Mouse (Mus musculus): ENCODE data around the gene Slc25a21. TPM values are rescaled to one million over a fixed set of nuclear protein-coding genes. Genes with fewer than 3 reads are reported as not detected.
A peak's percentile ranks its signal among the peaks of the same experiment; 100 is the strongest.

Slc25a21 gene
- total RNA-seq, 1 experiment, result 0.54 TPM

- TF ChIP-seq ZNF384 (IDR thresholded peaks at IDR 0.05; ENCODE audit: low read depth, low read length) (no peak), ZC3H11A (IDR thresholded peaks at IDR 0.05; ENCODE audit: borderline replicate concordance, low read depth, low read length) (no peak), HCFC1 (IDR thresholded peaks at IDR 0.05; ENCODE audit: borderline replicate concordance, insufficient read depth, low read length) (no peak), CHD2 (IDR thresholded peaks at IDR 0.05; ENCODE audit: low read depth, low read length) (no peak), MAFK (IDR thresholded peaks at IDR 0.05; ENCODE audit: insufficient read depth, low read depth, low read length) (no peak)
- no peak for DNase-seq (ENCODE audit: low read depth, low spot score)
- no peak overlapping the region for H3K9ac ChIP-seq (ENCODE audit: insufficient read depth, low read depth, low read length, poor library complexity, severe bottlenecking)
- no peak overlapping the region for H3K4me3 ChIP-seq (ENCODE audit: insufficient read depth in 1 of 2, low read depth in 1 of 2, low read length in 2 of 2, poor library complexity in 1 of 2, severe bottlenecking in 1 of 2)
- no peaks in the 10 kb centered on the region for H3K4me1 ChIP-seq (ENCODE audit: control insufficient read depth in 2 of 2, insufficient read depth in 2 of 2, low read length in 2 of 2, poor library complexity in 1 of 2)
- no peaks in the 10 kb centered on the region for H3K9me3 ChIP-seq (ENCODE audit: control insufficient read depth, insufficient read depth, low read depth, low read length)
- no peaks in the 10 kb centered on the region for H3K36me3 ChIP-seq (ENCODE audit: control insufficient read depth, insufficient read depth, low read length, poor library complexity, severe bottlenecking)
- no peak overlapping the region for H3K27ac ChIP-seq (ENCODE audit: insufficient read depth, low read depth, low read length, poor library complexity, severe bottlenecking)
- in situ Hi-C loops (cut with MboI; ENCODE audit: low sequenced_read_pairs in 2 of 2, unreplicated experiment in 2 of 2), result loop anchor here (25.0 kb wide), 2 partner anchors 510 to 1535 kb away; partner anchors contain the start of genes Slc25a21 (in 1 of the 2) and Sstr1 (in 1 of the 2)
Measured at GRCm38 (mm10) chr12:56677620-56678019, 519.7 kb downstream of the Slc25a21 start.

- DNase-seq (ENCODE audit: low read depth, low spot score), result no peak
- Histone ChIP-seq H3K9ac (ENCODE audit: insufficient read depth, low read depth, low read length, poor library complexity, severe bottlenecking) (no peak overlapping the region), H3K4me1 (ENCODE audit: control insufficient read depth in 2 of 2, insufficient read depth in 2 of 2, low read length in 2 of 2, poor library complexity in 1 of 2) (no peaks in the 10 kb centered on the region), H3K9me3 (ENCODE audit: control insufficient read depth, insufficient read depth, low read depth, low read length) (no peaks in the 10 kb centered on the region), H3K4me3 (ENCODE audit: insufficient read depth in 1 of 2, low read depth in 1 of 2, low read length in 2 of 2, poor library complexity in 1 of 2, severe bottlenecking in 1 of 2) (no peak overlapping the region), H3K36me3 (ENCODE audit: control insufficient read depth, insufficient read depth, low read length, poor library complexity, severe bottlenecking) (no peaks in the 10 kb centered on the region), H3K27ac (ENCODE audit: insufficient read depth, low read depth, low read length, poor library complexity, severe bottlenecking) (no peak overlapping the region)
- TF ChIP-seq HCFC1 (IDR thresholded peaks at IDR 0.05; ENCODE audit: borderline replicate concordance, insufficient read depth, low read length) (no peak), ZNF384 (IDR thresholded peaks at IDR 0.05; ENCODE audit: low read depth, low read length) (no peak), ZC3H11A (IDR thresholded peaks at IDR 0.05; ENCODE audit: borderline replicate concordance, low read depth, low read length) (no peak), CHD2 (IDR thresholded peaks at IDR 0.05; ENCODE audit: low read depth, low read length) (no peak), MAFK (IDR thresholded peaks at IDR 0.05; ENCODE audit: insufficient read depth, low read depth, low read length) (no peak)
- in situ Hi-C loops (cut with MboI; ENCODE audit: low sequenced_read_pairs in 2 of 2, unreplicated experiment in 2 of 2), result loop anchor here (25.0 kb wide), 2 partner anchors 513 to 1538 kb away; partner anchors contain the start of genes Slc25a21 (in 1 of the 2) and Sstr1 (in 1 of the 2)
Measured at GRCm38 (mm10) chr12:56674726-56675125, 522.5 kb downstream of the Slc25a21 start.

- peak; percentile 79 for TF ChIP-seq MAFK (IDR thresholded peaks at IDR 0.05; ENCODE audit: insufficient read depth, low read depth, low read length)
- TF ChIP-seq HCFC1 (IDR thresholded peaks at IDR 0.05; ENCODE audit: borderline replicate concordance, insufficient read depth, low read length), result no peak
- no peak for DNase-seq (ENCODE audit: low read depth, low spot score)
- no peak overlapping the region for H3K4me3 ChIP-seq (ENCODE audit: insufficient read depth in 1 of 2, low read depth in 1 of 2, low read length in 2 of 2, poor library complexity in 1 of 2, severe bottlenecking in 1 of 2)
- H3K27ac ChIP-seq (ENCODE audit: insufficient read depth, low read depth, low read length, poor library complexity, severe bottlenecking), result no peak overlapping the region
- in situ Hi-C loops (cut with MboI; ENCODE audit: low sequenced_read_pairs in 2 of 2, unreplicated experiment in 2 of 2), result no loop called here
- H3K9ac ChIP-seq (ENCODE audit: insufficient read depth, low read depth, low read length, poor library complexity, severe bottlenecking), result no peak overlapping the region
- no peaks in the 10 kb centered on the region for H3K36me3 ChIP-seq (ENCODE audit: control insufficient read depth, insufficient read depth, low read length, poor library complexity, severe bottlenecking)
- H3K4me1 ChIP-seq (ENCODE audit: control insufficient read depth in 2 of 2, insufficient read depth in 2 of 2, low read length in 2 of 2, poor library complexity in 1 of 2), result no peaks in the 10 kb centered on the region
- no peaks in the 10 kb centered on the region for H3K9me3 ChIP-seq (ENCODE audit: control insufficient read depth, insufficient read depth, low read depth, low read length)
Measured at GRCm38 (mm10) chr12:56670795-56671194, 526.5 kb downstream of the Slc25a21 start.

- Histone ChIP-seq H3K27ac (ENCODE audit: insufficient read depth, low read depth, low read length, poor library complexity, severe bottlenecking) (no peak overlapping the region), H3K9me3 (ENCODE audit: control insufficient read depth, insufficient read depth, low read depth, low read length) (no peaks in the 10 kb centered on the region), H3K4me3 (ENCODE audit: insufficient read depth in 1 of 2, low read depth in 1 of 2, low read length in 2 of 2, poor library complexity in 1 of 2, severe bottlenecking in 1 of 2) (no peak overlapping the region), H3K4me1 (ENCODE audit: control insufficient read depth in 2 of 2, insufficient read depth in 2 of 2, low read length in 2 of 2, poor library complexity in 1 of 2) (no peaks in the 10 kb centered on the region), H3K9ac (ENCODE audit: insufficient read depth, low read depth, low read length, poor library complexity, severe bottlenecking) (no peak overlapping the region), H3K36me3 (ENCODE audit: control insufficient read depth, insufficient read depth, low read length, poor library complexity, severe bottlenecking) (no peaks in the 10 kb centered on the region)
- TF ChIP-seq CHD2 (IDR thresholded peaks at IDR 0.05; ENCODE audit: low read depth, low read length), result no peak
- TF ChIP-seq ZC3H11A (IDR thresholded peaks at IDR 0.05; ENCODE audit: borderline replicate concordance, low read depth, low read length), result no peak
- no peak for TF ChIP-seq MAFK (IDR thresholded peaks at IDR 0.05; ENCODE audit: insufficient read depth, low read depth, low read length)
- TF ChIP-seq HCFC1 (IDR thresholded peaks at IDR 0.05; ENCODE audit: borderline replicate concordance, insufficient read depth, low read length), result no peak
- TF ChIP-seq ZNF384 (IDR thresholded peaks at IDR 0.05; ENCODE audit: low read depth, low read length), result no peak
- no peak for DNase-seq (ENCODE audit: low read depth, low spot score)
- in situ Hi-C loops (cut with MboI; ENCODE audit: low sequenced_read_pairs in 2 of 2, unreplicated experiment in 2 of 2), result no loop called here
Measured at GRCm38 (mm10) chr12:56669451-56670122, 527.7 kb downstream of the Slc25a21 start.

Other genes starting within 250 kb of the Slc25a21 start
- gene Prps1l3, start 32.9 kb upstream of the Slc25a21 start, total RNA-seq (2012; rRNA removed), result 53.3 and 71.8 TPM in 2 replicates
- 8.2 and 13.8 TPM in 2 replicates for gene Mipol1, start 33.0 kb upstream of the Slc25a21 start, total RNA-seq (2012; rRNA removed)